Mouse (Mus musculus) forebrain, embryonic 15.5 days (tissue): ENCODE data around the gene Slc6a17. TPM values are rescaled to one million over a fixed set of nuclear protein-coding genes. Genes with fewer than 3 reads are reported as not detected.
A peak's percentile ranks its signal among the peaks of the same experiment; 100 is the strongest.

Experiments used
- ATAC-seq: fragments of 200-750 bp; cut with Nextera tagmentation; replicated peaks from 2 replicates; pipeline ENCODE4 v1.8.0; 2017; ENCODE audit warnings: mild to moderate bottlenecking, moderate TSS enrichment, moderate library complexity
- H3K27ac ChIP-seq: fragments of 300-500 bp; sonication (generic); replicated peaks from 2 replicates; pipeline ENCODE4 v1.5.1; 2015; ENCODE audit warnings: mild to moderate bottlenecking, inconsistent platforms
- H3K27me3 ChIP-seq: fragments of 300-500 bp; sonication (generic); 2 replicates; pipeline ENCODE4 v1.6.1; 2015; ENCODE audit warnings: inconsistent platforms
- H3K36me3 ChIP-seq: fragments of 300-500 bp; sonication (generic); 2 replicates; pipeline ENCODE4 v1.6.1; 2015; ENCODE audit warnings: mild to moderate bottlenecking, inconsistent platforms
- H3K4me1 ChIP-seq: fragments of 300-500 bp; sonication (generic); 2 replicates; pipeline ENCODE4 v1.6.1; 2015; ENCODE audit warnings: inconsistent platforms
- H3K4me2 ChIP-seq: fragments of 300-500 bp; sonication (generic); replicated peaks from 2 replicates; pipeline ENCODE4 v1.6.1; 2015; ENCODE audit warnings: mild to moderate bottlenecking, inconsistent platforms
- H3K4me3 ChIP-seq: fragments of 300-500 bp; sonication (generic); 2 replicates; pipeline ENCODE4 v1.5.1; 2015; ENCODE audit warnings: mild to moderate bottlenecking, inconsistent platforms
- H3K9ac ChIP-seq: fragments of 300-500 bp; sonication (generic); replicated peaks from 2 replicates; pipeline ENCODE4 v1.6.1; 2015; ENCODE audit warnings: mild to moderate bottlenecking, inconsistent platforms
- H3K9me3 ChIP-seq: fragments of 300-500 bp; sonication (generic); 2 replicates; pipeline ENCODE4 v1.6.1; 2016; ENCODE audit warnings: inconsistent platforms
- WGBS: fragments of 180-500 bp; shearing (Covaris S2); methylation state at CpG from one replicate; pipeline ENCODE4 v1.1.7; 2015; ENCODE audit warnings: mixed read lengths; 5-methylcytosine and 5-hydroxymethylcytosine counted together
- polyA plus RNA-seq: library from polyadenylated mRNA; unstranded; fragments of >200 nt; fragmentation: Nextera tagmentation; extraction: Ambion mirVana; gene quantifications from 2 replicates; pipeline ENCODE4 v1.2.1, GENCODE M21; 2015

Slc6a17 gene
- polyA plus RNA-seq, 1 experiment from 2014 or later = 17.2 TPM

DNA sequence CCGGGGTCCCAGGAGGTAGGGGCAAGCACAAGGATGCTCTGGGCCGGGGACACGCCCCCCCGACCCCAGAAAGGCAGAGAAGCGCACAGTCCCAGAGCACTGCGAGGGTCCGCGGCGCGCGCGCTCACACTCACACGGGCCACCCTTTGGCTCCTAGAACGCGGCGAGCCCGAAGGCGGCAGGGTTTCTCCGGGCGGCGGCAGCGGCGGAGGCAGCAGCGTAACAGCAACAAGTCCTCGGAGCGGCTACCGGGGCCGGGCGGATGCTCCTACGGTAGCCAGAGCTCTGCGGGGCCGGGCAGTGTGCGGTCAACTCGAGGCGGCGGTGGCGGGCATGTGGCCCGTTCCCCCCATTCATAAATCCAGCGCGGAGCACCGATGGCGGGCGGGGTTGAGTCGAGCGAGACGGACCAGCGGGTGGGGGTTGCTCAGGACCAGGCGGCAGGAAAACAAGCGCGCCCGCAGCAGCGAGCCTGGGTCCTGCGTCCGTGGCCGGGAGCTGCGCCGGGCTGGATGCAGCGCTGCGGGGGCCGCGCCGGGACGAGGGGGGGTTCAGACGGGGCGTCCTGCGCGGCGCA lies 58.5 kb downstream of the Slc6a17 start, which contains the start of gene Kcnc4:
Kcnc4 (minus strand) TSS at position 357 of the 577 bp plus-strand sequence.
- no peaks in the 10 kb centered on the region for H3K36me3 ChIP-seq
- H3K4me1 ChIP-seq = peaks cover 29% of the 10 kb centered on the region
- peak; percentile 52 for ATAC-seq
- H3K9ac ChIP-seq = peak within 1 kb of the TSS; percentile 60
- peak within 1 kb of the TSS; percentile 61 for H3K4me3 ChIP-seq
- H3K4me2 ChIP-seq = peak within 1 kb of the TSS; percentile 99
- peaks cover 76% of the 10 kb centered on the region for H3K27me3 ChIP-seq
- no peak within 1 kb of the TSS for H3K27ac ChIP-seq
- WGBS = under 1% methylated on average over 51 of the region's 68 CpGs
- H3K9me3 ChIP-seq = no peaks in the 10 kb centered on the region

DNA sequence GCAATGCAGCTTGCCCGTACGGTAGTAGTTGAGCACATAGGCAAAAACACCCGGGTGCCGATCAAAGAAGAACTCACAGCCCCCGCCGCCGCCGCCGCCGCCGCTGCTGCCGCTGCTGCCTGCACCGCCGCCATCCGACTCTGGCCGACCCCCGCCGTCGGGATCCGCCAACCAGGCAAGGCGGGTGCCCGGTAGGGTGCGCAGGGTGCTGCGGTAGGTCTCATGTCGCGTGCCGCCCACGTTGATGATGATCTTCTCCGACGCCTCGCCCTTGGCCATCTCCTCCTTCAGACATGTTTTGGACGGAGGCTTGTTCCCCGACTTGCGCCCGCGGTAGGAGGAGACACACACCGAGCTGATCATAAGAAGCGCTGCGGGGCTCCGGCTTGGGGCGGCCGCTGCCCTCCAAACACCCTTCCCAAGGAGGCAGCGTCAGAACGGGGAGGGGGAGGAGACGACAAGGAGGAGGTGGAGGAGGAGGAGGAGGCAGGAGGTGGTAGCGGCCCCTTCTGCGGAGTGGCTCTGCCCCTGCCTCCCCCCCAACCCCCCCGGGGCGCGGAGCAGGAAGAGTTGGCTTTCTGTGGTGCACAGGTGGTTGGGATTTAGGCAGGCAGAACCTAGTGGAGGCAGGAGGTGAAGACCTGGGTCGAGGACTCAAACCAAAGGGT lies 59.2 kb downstream of the Slc6a17 start:
- Histone ChIP-seq H3K9ac (peak overlapping the region; percentile 60), H3K4me2 (peak overlapping the region; percentile 99), H3K4me1 (peaks cover 29% of the 10 kb centered on the region), H3K27me3 (peaks cover 76% of the 10 kb centered on the region), H3K9me3 (no peaks in the 10 kb centered on the region), H3K4me3 (peak overlapping the region; percentile 61), H3K36me3 (no peaks in the 10 kb centered on the region), H3K27ac (no peak overlapping the region)
- 0% methylated on average over 51 of the region's 51 CpGs for WGBS
- 0 out of 2 replicates have a peak, but pooled peaks have one; percentile 7 for ATAC-seq

DNA sequence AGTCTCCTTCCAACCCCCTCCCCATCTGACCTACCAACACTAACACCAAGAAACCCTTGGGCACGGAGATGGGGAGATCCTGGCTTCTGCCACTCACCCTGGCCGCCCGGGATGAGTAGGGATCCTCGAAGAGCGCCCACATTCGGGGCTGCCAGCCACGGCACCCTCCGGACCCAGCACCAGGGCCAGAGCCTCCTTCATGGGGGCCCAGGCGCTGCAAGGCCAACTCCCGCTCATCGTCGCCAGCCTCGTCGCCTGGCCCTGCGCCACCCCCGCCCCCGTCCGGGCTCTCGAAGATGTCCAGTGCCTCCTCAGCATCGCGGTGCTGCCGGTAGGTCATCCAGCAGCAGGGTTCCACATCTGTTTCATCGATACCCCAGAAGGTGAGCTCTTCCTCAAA lies 59.7 kb downstream of the Slc6a17 start:
- ATAC-seq = no peak
- Histone ChIP-seq H3K27me3 (peaks cover 73% of the 10 kb centered on the region), H3K9me3 (no peaks in the 10 kb centered on the region), H3K4me2 (peak overlapping the region; percentile 99), H3K4me1 (peaks cover 29% of the 10 kb centered on the region), H3K4me3 (peak overlapping the region; percentile 61), H3K36me3 (no peaks in the 10 kb centered on the region), H3K9ac (peak overlapping the region; percentile 60), H3K27ac (no peak overlapping the region)
- WGBS = 2% methylated on average over 23 of the region's 23 CpGs

DNA sequence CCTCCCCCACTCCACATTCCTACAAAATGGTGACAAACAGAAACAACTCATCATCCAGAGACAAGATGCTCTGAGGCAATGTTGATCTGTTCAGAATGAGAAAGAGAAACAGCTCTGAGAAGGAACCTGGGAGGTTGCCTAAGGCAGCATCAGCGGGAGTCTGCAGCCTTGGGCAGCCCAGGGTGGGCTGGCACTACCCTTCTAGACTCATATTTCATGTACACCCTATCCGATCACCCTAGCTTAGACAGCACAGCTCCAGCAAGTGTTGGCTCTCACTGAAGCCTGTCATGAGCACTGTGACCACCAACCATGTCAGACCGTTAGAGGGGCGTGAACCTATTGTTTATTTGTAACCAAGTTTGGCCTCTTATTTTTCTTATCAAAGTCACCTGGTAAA lies 63.5 kb downstream of the Slc6a17 start:
- no peaks in the 10 kb centered on the region for H3K36me3 ChIP-seq
- 84% methylated on average over 4 of the region's 4 CpGs for WGBS
- no peak overlapping the region for H3K4me2 ChIP-seq
- H3K4me1 ChIP-seq = peaks cover 16% of the 10 kb centered on the region
- no peak overlapping the region for H3K4me3 ChIP-seq
- H3K9ac ChIP-seq = no peak overlapping the region
- H3K9me3 ChIP-seq = no peaks in the 10 kb centered on the region
- H3K27ac ChIP-seq = no peak overlapping the region
- peaks cover 40% of the 10 kb centered on the region for H3K27me3 ChIP-seq
- no peak for ATAC-seq

DNA sequence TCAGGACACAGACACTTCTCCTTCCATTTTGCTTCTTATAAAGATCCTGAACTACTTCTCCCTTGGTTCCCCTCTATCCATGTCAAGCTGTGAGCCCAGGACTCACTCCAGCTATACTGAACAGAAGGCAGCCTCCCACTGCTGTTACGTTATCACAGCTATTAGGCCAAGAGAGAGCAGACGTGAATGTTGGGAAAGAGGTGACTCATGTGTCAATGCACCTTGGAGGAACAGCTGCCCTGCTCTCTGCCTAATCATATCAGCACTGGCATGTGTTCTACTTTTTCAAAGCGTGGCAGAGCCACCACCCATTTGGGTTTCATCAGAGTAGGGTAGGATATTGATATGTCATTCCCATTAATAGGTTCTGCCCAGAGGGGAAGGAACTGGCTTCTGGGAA lies 71.0 kb downstream of the Slc6a17 start:
- no peak overlapping the region for H3K4me3 ChIP-seq
- no peak overlapping the region for H3K9ac ChIP-seq
- H3K4me1 ChIP-seq = no peaks in the 10 kb centered on the region
- no peak overlapping the region for H3K4me2 ChIP-seq
- no peaks in the 10 kb centered on the region for H3K27me3 ChIP-seq
- H3K9me3 ChIP-seq = no peaks in the 10 kb centered on the region
- H3K36me3 ChIP-seq = no peaks in the 10 kb centered on the region
- WGBS = 72% methylated on average over 3 of the region's 3 CpGs
- no peak overlapping the region for H3K27ac ChIP-seq
- no peak for ATAC-seq

DNA sequence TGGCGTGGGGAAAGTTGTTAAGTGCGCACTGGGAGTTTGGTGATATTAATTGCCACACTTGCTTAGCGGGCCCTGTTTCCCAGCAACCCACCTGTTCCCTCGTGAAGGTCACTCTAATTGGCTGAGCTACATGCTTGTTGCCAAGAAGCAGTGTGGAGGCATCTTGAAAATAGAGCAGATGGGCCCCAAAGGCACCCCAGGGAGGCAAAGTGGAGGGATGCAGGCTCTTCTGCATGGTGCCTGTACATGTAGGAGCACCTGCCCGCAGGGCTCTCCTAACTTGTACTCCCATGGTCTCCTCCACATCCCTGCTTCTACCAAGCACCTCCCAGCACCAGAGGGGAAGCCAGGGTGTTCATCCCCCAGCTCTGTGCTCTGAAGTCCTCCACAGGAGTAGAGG lies 74.0 kb downstream of the Slc6a17 start:
- Histone ChIP-seq H3K4me1 (no peaks in the 10 kb centered on the region), H3K4me3 (no peak overlapping the region), H3K9me3 (no peaks in the 10 kb centered on the region), H3K27ac (no peak overlapping the region), H3K9ac (no peak overlapping the region), H3K4me2 (no peak overlapping the region), H3K36me3 (no peaks in the 10 kb centered on the region), H3K27me3 (no peaks in the 10 kb centered on the region)
- 64% methylated on average over 5 of the region's 5 CpGs for WGBS
- no peak for ATAC-seq

DNA sequence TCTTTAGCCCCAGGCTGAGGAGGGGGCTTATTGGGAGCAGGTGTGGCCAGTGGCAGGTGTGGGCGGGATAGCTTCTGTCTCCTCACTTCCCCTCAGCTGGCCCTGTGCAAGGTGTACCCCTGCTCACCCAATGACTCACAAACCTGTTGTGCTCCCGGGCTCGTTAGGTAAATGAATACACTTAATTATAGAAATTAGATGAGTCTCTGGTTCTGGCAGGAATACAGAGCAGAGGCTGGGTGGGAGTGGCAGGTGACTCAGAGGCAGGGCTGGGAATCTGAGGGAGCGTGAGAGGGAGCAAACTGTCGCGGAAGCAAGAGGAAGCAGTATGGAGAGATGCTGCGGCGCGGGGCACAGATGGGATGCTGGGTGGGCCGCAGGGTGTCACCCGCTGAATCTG lies 75.6 kb downstream of the Slc6a17 start:
- H3K4me1 ChIP-seq = no peaks in the 10 kb centered on the region
- no peak overlapping the region for H3K27ac ChIP-seq
- WGBS = 64% methylated on average over 11 of the region's 11 CpGs
- no peaks in the 10 kb centered on the region for H3K36me3 ChIP-seq
- H3K9ac ChIP-seq = no peak overlapping the region
- no peaks in the 10 kb centered on the region for H3K27me3 ChIP-seq
- H3K4me3 ChIP-seq = no peak overlapping the region
- no peaks in the 10 kb centered on the region for H3K9me3 ChIP-seq
- ATAC-seq = no peak; the same call in 1 of the 2 replicates
- no peak overlapping the region for H3K4me2 ChIP-seq

DNA sequence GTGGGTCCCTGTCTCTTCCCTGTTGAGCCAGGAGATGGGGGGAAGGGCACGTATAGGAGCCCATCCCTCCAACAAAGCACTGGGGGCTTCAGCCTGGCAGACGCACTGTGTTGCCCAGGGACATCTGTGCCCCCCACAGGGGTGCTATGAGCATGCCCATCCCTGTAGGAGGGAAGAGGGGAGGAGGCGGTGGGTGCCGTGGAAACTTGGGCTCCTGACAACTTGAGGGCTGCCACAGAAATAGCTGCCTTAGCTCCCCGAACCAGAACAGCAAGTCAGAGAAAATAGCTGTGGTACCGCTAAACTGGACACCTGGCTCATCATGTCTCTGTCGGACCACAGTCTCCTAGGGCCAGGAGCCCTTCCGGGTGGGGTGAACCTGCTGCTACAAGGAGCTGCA lies 76.5 kb downstream of the Slc6a17 start:
- H3K27ac ChIP-seq = no peak overlapping the region
- no peaks in the 10 kb centered on the region for H3K9me3 ChIP-seq
- H3K9ac ChIP-seq = no peak overlapping the region
- H3K4me1 ChIP-seq = peaks cover 5% of the 10 kb centered on the region; the same call in 1 of the 2 replicates
- ATAC-seq = no peak
- no peaks in the 10 kb centered on the region for H3K36me3 ChIP-seq
- 75% methylated on average over 8 of the region's 8 CpGs for WGBS
- H3K4me2 ChIP-seq = no peak overlapping the region
- H3K27me3 ChIP-seq = no peaks in the 10 kb centered on the region
- no peak overlapping the region for H3K4me3 ChIP-seq

DNA sequence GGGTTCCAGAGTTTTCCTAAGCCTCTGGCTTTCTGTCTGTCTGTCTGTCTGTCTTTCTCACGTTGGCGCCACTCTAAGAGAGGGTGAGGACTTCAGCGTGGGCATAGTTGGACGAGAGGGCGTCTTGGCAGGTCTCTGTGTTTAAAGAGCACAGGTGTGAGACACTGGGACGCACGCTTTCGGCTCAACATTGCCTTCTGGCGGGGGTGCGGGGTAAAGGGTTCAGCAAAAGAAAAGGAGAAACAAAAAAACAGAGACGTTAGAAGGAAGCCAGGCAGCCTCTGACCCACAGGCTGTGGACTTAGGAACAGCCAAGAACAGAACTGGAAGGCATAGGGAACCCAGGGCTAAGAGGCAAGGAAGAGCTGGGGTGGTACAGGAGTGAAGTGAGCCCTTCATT lies 78.5 kb downstream of the Slc6a17 start:
- H3K4me3 ChIP-seq = no peak overlapping the region
- H3K27ac ChIP-seq = no peak overlapping the region
- 81% methylated on average over 11 of the region's 11 CpGs for WGBS
- ATAC-seq = no peak
- no peaks in the 10 kb centered on the region for H3K36me3 ChIP-seq
- no peaks in the 10 kb centered on the region for H3K27me3 ChIP-seq
- no peak overlapping the region for H3K4me2 ChIP-seq
- H3K9me3 ChIP-seq = no peaks in the 10 kb centered on the region
- H3K9ac ChIP-seq = no peak overlapping the region
- H3K4me1 ChIP-seq = peaks cover 10% of the 10 kb centered on the region; the same call in 1 of the 2 replicates

DNA sequence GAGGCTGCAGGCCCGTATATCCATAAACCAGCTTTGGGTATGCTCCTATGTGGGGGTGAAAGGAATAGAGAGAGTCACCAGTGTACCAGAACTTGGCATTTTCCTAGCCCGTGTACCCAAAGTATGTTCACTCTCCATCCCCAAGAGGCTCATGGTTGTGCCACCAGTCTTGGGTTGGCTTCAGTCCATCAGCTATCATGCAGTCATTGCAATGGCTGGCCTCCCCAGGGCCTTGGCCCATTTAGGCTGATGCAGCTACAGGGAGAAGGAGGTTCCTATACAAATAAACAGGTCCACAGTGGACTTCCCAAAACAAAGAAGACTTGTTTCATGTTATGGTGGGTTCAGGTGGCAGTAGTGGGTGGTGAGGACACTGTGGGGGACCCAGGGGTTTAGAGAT lies 80.2 kb downstream of the Slc6a17 start:
- WGBS = 89% methylated on average over 2 of the region's 2 CpGs
- H3K36me3 ChIP-seq = no peaks in the 10 kb centered on the region
- H3K4me2 ChIP-seq = no peak overlapping the region
- no peak for ATAC-seq
- H3K9ac ChIP-seq = no peak overlapping the region
- no peaks in the 10 kb centered on the region for H3K27me3 ChIP-seq
- H3K9me3 ChIP-seq = no peaks in the 10 kb centered on the region
- no peak overlapping the region for H3K27ac ChIP-seq
- peaks cover 10% of the 10 kb centered on the region; the same call in 1 of the 2 replicates for H3K4me1 ChIP-seq
- H3K4me3 ChIP-seq = no peak overlapping the region

DNA sequence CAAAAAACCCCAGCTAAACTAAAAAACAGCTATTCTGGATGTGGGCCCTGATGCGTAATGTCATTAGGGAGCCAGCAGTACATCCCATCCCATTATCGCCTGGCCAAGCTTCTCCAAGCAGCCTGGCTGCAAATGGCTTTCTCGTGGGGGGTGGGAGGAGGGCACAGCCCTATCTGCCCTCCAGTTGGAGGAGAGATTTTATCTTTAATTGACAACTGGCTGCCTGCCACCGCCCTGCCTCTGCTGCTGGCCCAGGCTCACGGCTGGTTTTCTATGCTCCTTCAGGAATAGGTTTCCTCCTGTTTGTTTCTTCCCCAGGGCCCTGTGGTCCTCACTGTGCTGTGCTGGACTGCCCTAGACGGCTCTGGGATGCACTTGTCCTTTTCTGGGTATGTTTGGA lies 81.4 kb downstream of the Slc6a17 start:
- Histone ChIP-seq H3K36me3 (no peaks in the 10 kb centered on the region), H3K4me1 (peaks cover 10% of the 10 kb centered on the region; the same call in 1 of the 2 replicates), H3K4me3 (no peak overlapping the region), H3K9ac (no peak overlapping the region), H3K27ac (no peak overlapping the region; the same call in 1 of the 2 replicates), H3K27me3 (no peaks in the 10 kb centered on the region), H3K9me3 (no peaks in the 10 kb centered on the region), H3K4me2 (no peak overlapping the region)
- peak; percentile 35; the same call in 1 of the 2 replicates for ATAC-seq
- 24% methylated on average over 6 of the region's 6 CpGs for WGBS

DNA sequence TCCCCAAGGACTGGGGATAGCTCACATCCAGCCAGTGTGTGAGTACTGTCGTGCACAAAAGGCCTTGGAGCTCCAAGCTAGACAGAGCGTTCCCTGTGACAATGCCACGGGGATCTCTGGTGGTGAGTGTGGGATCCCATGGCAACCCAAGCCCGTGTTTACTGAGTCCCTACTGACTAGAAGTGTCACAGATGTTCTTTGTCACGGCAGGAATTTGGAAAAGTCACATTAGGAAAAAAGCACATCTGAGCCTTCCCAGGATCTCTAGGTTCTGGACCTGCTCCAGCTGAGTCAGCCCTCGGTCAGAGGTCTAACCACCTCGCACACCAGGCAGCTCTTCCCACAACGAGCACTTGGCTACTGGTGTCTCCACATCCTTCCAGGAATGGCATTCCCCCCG lies 84.2 kb downstream of the Slc6a17 start:
- peaks cover 19% of the 10 kb centered on the region for H3K4me1 ChIP-seq
- 64% methylated on average over 9 of the region's 9 CpGs for WGBS
- H3K27me3 ChIP-seq = no peaks in the 10 kb centered on the region

More for the DNA sequence above, 84.2 kb downstream of the Slc6a17 start:
- Histone ChIP-seq H3K9ac (no peak overlapping the region), H3K27ac (no peak overlapping the region), H3K9me3 (no peaks in the 10 kb centered on the region), H3K4me3 (no peak overlapping the region), H3K4me2 (no peak overlapping the region), H3K36me3 (no peaks in the 10 kb centered on the region)
- no peak for ATAC-seq
